Comparison of ENCODE assay signal across 8 mouse cellular contexts in genomic region chr13:54249007-54249406, GRCm38 (mm10). TPM values are rescaled to one million over a fixed set of nuclear protein-coding genes. Genes with fewer than 3 reads are reported as not detected.
DNase-seq lines count a peak whose midpoint lies in the region; ATAC-seq lines count a peak whose summit lies in the region.

No protein-coding gene starts in this region.

- peaks cover 13% of the 10 kb centered on the region for H3K4me1 ChIP-seq in heart, embryonic 10.5 days

- H3K4me3 ChIP-seq in heart, embryonic 10.5 days: no peak overlapping the region

- peaks cover 21% of the 10 kb centered on the region; the same call in 1 of the 2 replicates for H3K27me3 ChIP-seq in heart, embryonic 10.5 days (ENCODE audit: insufficient read depth, poor library complexity, severe bottlenecking)

- 36% methylated on average over 4 of the region's 4 CpGs for WGBS in heart, embryonic 10.5 days

- ATAC-seq in frontal cortex, adult (ENCODE audit: low TSS enrichment): no peak

- H3K27ac ChIP-seq in heart, embryonic 10.5 days: no peak overlapping the region

- no peaks in the 10 kb centered on the region for H3K9me3 ChIP-seq in heart, embryonic 10.5 days

- peak; percentile 21 for DNase-seq in adrenal gland, postnatal 10 days
- no peak for DNase-seq in adrenal gland, postnatal 4 days (ENCODE audit: low spot score in 2 of 2)
- DNase-seq in NIH3T3 (ENCODE audit: low read depth): peak; percentile 94
- peak; percentile 81 for DNase-seq in heart, embryonic 10.5 days (ENCODE audit: low spot score)
- peak; percentile 79 for DNase-seq in kidney, postnatal 10 days
- peak; percentile 51 for DNase-seq in skeletal muscle tissue, adult 2 months (ENCODE audit: low read depth, low spot score)
- no peak for DNase-seq in frontal cortex, postnatal 14 days (ENCODE audit: low spot score in 2 of 2)

- no peaks in the 10 kb centered on the region for H3K36me3 ChIP-seq in heart, embryonic 10.5 days

RNA-seq across cellular contexts. Expression of gene Hrh2, which starts 57.1 kb away (rescaled TPM):
- total RNA-seq in adrenal gland, postnatal 10 days (2021): under 1 TPM; 0.21 to 0.48 TPM
- under 1 TPM; 0.17 to 0.25 TPM for total RNA-seq in adrenal gland, postnatal 4 days (2021)
- 0.07 and 0.09 TPM in 2 replicates for polyA plus RNA-seq in heart, embryonic 10.5 days (2016; fragmentation: Nextera tagmentation; extraction: Ambion mirVana)

Comparison
In these comparisons a context has a peak if more than half of its experiments do, and no peak if none do; other contexts are left out.
1. DNase-seq: peak in adrenal gland, postnatal 10 days (single experiment), NIH3T3 (single experiment), heart, embryonic 10.5 days (single experiment), kidney, postnatal 10 days (single experiment) and skeletal muscle tissue, adult 2 months (single experiment); none in adrenal gland, postnatal 4 days (0 of 2) and frontal cortex, postnatal 14 days (0 of 2).